Mouse (Mus musculus): ENCODE measurements at regions not wholly inside any gene's neighbourhood (a gene's known extent, or its start where the extent isn't known, plus 50 kb on each side); places are given as distances from the start of the nearest gene placed in this dataset.

GRCm38 (mm10) chr12:106174070-106174980 is 164.3 kb downstream of the Vrk1 start:
- no peak for ATAC-seq
- no peaks in the 10 kb centered on the region for H3K36me3 ChIP-seq (replicated peaks; ENCODE audit: insufficient read depth, low read length)
- no peak for TF ChIP-seq CTCF (IDR thresholded peaks at IDR 0.05; ENCODE audit: low read depth)
- TF ChIP-seq EP300 (IDR thresholded peaks at IDR 0.05; ENCODE audit: low read depth): no peak
- H3K9ac ChIP-seq (replicated peaks): no peak overlapping the region
- H3K4me1 ChIP-seq (ENCODE audit: insufficient read depth): peaks cover 4% of the 10 kb centered on the region; the same call in 1 of the 2 replicates
- no peaks in the 10 kb centered on the region for H3K9me3 ChIP-seq (ENCODE audit: low read length)
- 1% methylated on average over 39 of the region's 39 CpGs for WGBS (ENCODE audit: insufficient replicate concordance)
- H3K27me3 ChIP-seq (ENCODE audit: insufficient read depth, low read length): peaks cover 29% of the 10 kb centered on the region
- H3K27ac ChIP-seq (ENCODE audit: low read depth): no peak overlapping the region
- no peak for DNase-seq
- peak overlapping the region; percentile 20 for H3K4me3 ChIP-seq (ENCODE audit: low read depth, low read length)
- H3K4me2 ChIP-seq (ENCODE audit: low read depth, low read length): peak overlapping the region; percentile 58

- Histone ChIP-seq H3K27me3 (ENCODE audit: insufficient read depth, low read length) (peaks cover 29% of the 10 kb centered on the region), H3K36me3 (replicated peaks; ENCODE audit: insufficient read depth, low read length) (no peaks in the 10 kb centered on the region), H3K9me3 (ENCODE audit: low read length) (no peaks in the 10 kb centered on the region), H3K4me3 (ENCODE audit: low read depth, low read length) (peak overlapping the region; percentile 20), H3K9ac (replicated peaks) (no peak overlapping the region), H3K4me2 (ENCODE audit: low read depth, low read length) (peak overlapping the region; percentile 58), H3K4me1 (ENCODE audit: insufficient read depth) (peaks cover 4% of the 10 kb centered on the region; the same call in 1 of the 2 replicates), H3K27ac (ENCODE audit: low read depth) (no peak overlapping the region)
- ATAC-seq (0 out of 2 replicates have a peak, but pooled peaks have one; percentile 25), DNase-seq (peak; percentile 21)
- TF ChIP-seq EP300 (IDR thresholded peaks at IDR 0.05; ENCODE audit: low read depth) (no peak), CTCF (IDR thresholded peaks at IDR 0.05; ENCODE audit: low read depth) (no peak)
- 3% methylated on average over 27 of the region's 27 CpGs for WGBS (ENCODE audit: insufficient replicate concordance)
Measured at GRCm38 (mm10) chr12:106174981-106175700, 165.1 kb downstream of the Vrk1 start.

- peaks cover 4% of the 10 kb centered on the region; the same call in 1 of the 2 replicates for H3K4me1 ChIP-seq (ENCODE audit: insufficient read depth)
- H3K4me3 ChIP-seq (ENCODE audit: low read depth, low read length): no peak overlapping the region
- no peak overlapping the region for H3K4me2 ChIP-seq (ENCODE audit: low read depth, low read length)
- no peaks in the 10 kb centered on the region for H3K9me3 ChIP-seq (ENCODE audit: low read length)
- H3K36me3 ChIP-seq (replicated peaks; ENCODE audit: insufficient read depth, low read length): no peaks in the 10 kb centered on the region
- DNase-seq (no peak), ATAC-seq (no peak)
- H3K9ac ChIP-seq (replicated peaks): no peak overlapping the region
- 39% methylated on average over 4 of the region's 4 CpGs for WGBS (ENCODE audit: insufficient replicate concordance)
- peaks cover 29% of the 10 kb centered on the region for H3K27me3 ChIP-seq (ENCODE audit: insufficient read depth, low read length)
- no peak overlapping the region for H3K27ac ChIP-seq (ENCODE audit: low read depth)
- TF ChIP-seq CTCF (IDR thresholded peaks at IDR 0.05; ENCODE audit: low read depth): no peak
- no peak for TF ChIP-seq EP300 (IDR thresholded peaks at IDR 0.05; ENCODE audit: low read depth)
Measured at GRCm38 (mm10) chr12:106177302-106177701, 167.3 kb downstream of the Vrk1 start.

- no peak for DNase-seq
- no peak for ATAC-seq
- peaks cover 4% of the 10 kb centered on the region; the same call in 1 of the 2 replicates for H3K4me1 ChIP-seq (ENCODE audit: insufficient read depth)
- no peak for TF ChIP-seq EP300 (IDR thresholded peaks at IDR 0.05; ENCODE audit: low read depth)
- no peak for TF ChIP-seq CTCF (IDR thresholded peaks at IDR 0.05; ENCODE audit: low read depth)
- no peak overlapping the region for H3K27ac ChIP-seq (ENCODE audit: low read depth)
- H3K27me3 ChIP-seq (ENCODE audit: insufficient read depth, low read length): peaks cover 27% of the 10 kb centered on the region
- H3K4me2 ChIP-seq (ENCODE audit: low read depth, low read length): no peak overlapping the region
- no peak overlapping the region for H3K9ac ChIP-seq (replicated peaks)
- no peak overlapping the region for H3K4me3 ChIP-seq (ENCODE audit: low read depth, low read length)
- H3K9me3 ChIP-seq (ENCODE audit: low read length): no peaks in the 10 kb centered on the region
- H3K36me3 ChIP-seq (replicated peaks; ENCODE audit: insufficient read depth, low read length): no peaks in the 10 kb centered on the region
- WGBS (ENCODE audit: insufficient replicate concordance): 62% methylated on average over 3 of the region's 3 CpGs
Measured at GRCm38 (mm10) chr12:106177861-106178260, 167.8 kb downstream of the Vrk1 start.

- Histone ChIP-seq H3K9ac (replicated peaks) (no peak overlapping the region), H3K9me3 (ENCODE audit: low read length) (no peaks in the 10 kb centered on the region), H3K4me2 (ENCODE audit: low read depth, low read length) (no peak overlapping the region), H3K27me3 (ENCODE audit: insufficient read depth, low read length) (peaks cover 18% of the 10 kb centered on the region), H3K36me3 (replicated peaks; ENCODE audit: insufficient read depth, low read length) (no peaks in the 10 kb centered on the region), H3K27ac (ENCODE audit: low read depth) (no peak overlapping the region), H3K4me3 (ENCODE audit: low read depth, low read length) (no peak overlapping the region), H3K4me1 (ENCODE audit: insufficient read depth) (peaks cover 4% of the 10 kb centered on the region; the same call in 1 of the 2 replicates)
- WGBS (ENCODE audit: insufficient replicate concordance): 76% methylated on average over 11 of the region's 11 CpGs
- DNase-seq: no peak
- no peak for ATAC-seq
- no peak for TF ChIP-seq CTCF (IDR thresholded peaks at IDR 0.05; ENCODE audit: low read depth)
- no peak for TF ChIP-seq EP300 (IDR thresholded peaks at IDR 0.05; ENCODE audit: low read depth)
Measured at GRCm38 (mm10) chr12:106178688-106179205, 168.7 kb downstream of the Vrk1 start.

- Histone ChIP-seq H3K9ac (replicated peaks) (no peak overlapping the region), H3K9me3 (ENCODE audit: low read length) (no peaks in the 10 kb centered on the region), H3K4me3 (ENCODE audit: low read depth, low read length) (no peak overlapping the region), H3K4me1 (ENCODE audit: insufficient read depth) (no peaks in the 10 kb centered on the region), H3K27me3 (ENCODE audit: insufficient read depth, low read length) (no peaks in the 10 kb centered on the region), H3K4me2 (ENCODE audit: low read depth, low read length) (no peak overlapping the region), H3K36me3 (replicated peaks; ENCODE audit: insufficient read depth, low read length) (no peaks in the 10 kb centered on the region), H3K27ac (ENCODE audit: low read depth) (no peak overlapping the region)
- DNase-seq (no peak), ATAC-seq (no peak)
- WGBS (ENCODE audit: insufficient replicate concordance): 82% methylated on average over 7 of the region's 7 CpGs
- TF ChIP-seq CTCF (IDR thresholded peaks at IDR 0.05; ENCODE audit: low read depth) (no peak), EP300 (IDR thresholded peaks at IDR 0.05; ENCODE audit: low read depth) (no peak)
Measured at GRCm38 (mm10) chr12:106182923-106183322, 172.9 kb downstream of the Vrk1 start.

Measured in liver, postnatal 0 days (tissue).